Comparison of ENCODE assay signal across 9 mouse cellular contexts in the genomic region with DNA sequence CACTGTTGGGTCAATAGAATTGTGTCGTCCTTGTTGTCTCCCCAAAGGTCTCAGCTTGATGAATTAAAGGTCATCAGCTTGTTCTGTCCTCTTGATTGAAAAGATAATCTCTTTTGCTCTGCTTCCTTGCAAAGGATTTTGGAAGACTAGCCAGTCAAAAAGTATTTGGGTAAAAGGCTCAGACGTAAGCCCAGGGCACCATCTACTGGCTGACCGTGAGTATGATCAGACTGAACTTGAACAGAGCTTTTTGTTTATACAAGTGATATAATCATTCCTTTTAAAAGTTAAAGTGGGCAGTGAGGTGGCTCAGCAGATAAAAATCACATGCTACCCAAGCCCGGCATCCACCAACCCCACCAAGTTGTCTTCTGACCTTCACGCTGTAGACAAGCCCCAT. TPM values are rescaled to one million over a fixed set of nuclear protein-coding genes. Genes with fewer than 3 reads are reported as not detected.
DNase-seq lines count a peak whose midpoint lies in the region; ATAC-seq lines count a peak whose summit lies in the region.
"Had no signal": no experiment of that assay in that cellular context is flagged by ENCODE, and none has a peak within 500 bp of the region (broad histone marks: within the 10 kb centered on the region; RNA-seq: fewer than 3 reads in every experiment).

No protein-coding gene starts in this region.

- peak; percentile 54 to 61 for DNase-seq in cerebellum, postnatal 10 days
- DNase-seq in cerebellum, adult 11-12 months = no peak
- DNase-seq in limb, embryonic 11.5 days (ENCODE audit: low spot score) = peak; percentile 54
- DNase-seq in limb, embryonic 10.5 days (ENCODE audit: low spot score) = no peak
- peak; percentile 51 for DNase-seq in ZHBTc4 (ENCODE audit: low read depth, low spot score)
- DNase-seq in frontal cortex, postnatal 36 days (ENCODE audit: low spot score in 2 of 2) = peak; percentile 31 to 49
- DNase-seq in lung, postnatal 14 days = peak; percentile 42
- DNase-seq in urinary bladder, adult 18-20 months (ENCODE audit: low spot score in 2 of 2) = no peak

- H3K9me3 ChIP-seq in limb, embryonic 11.5 days (ENCODE audit: control insufficient read depth, low read length) = no peaks in the 10 kb centered on the region
- H3K9me3 ChIP-seq in limb, embryonic 10.5 days (replicated peaks) = no peaks in the 10 kb centered on the region
- H3K9me3 ChIP-seq: lung, embryonic 15.5 days had no signal

- no peak overlapping the region for H3K4me2 ChIP-seq in limb, embryonic 11.5 days (ENCODE audit: low read depth, severe bottlenecking)
- H3K4me2 ChIP-seq: lung, embryonic 15.5 days had no signal

- no peak overlapping the region for H3K9ac ChIP-seq in limb, embryonic 11.5 days (ENCODE audit: low read length)
- H3K9ac ChIP-seq: lung, embryonic 15.5 days had no signal

- H3K27ac ChIP-seq in limb, embryonic 11.5 days (replicated peaks; ENCODE audit: low read depth, low read length) = no peak overlapping the region
- no peak overlapping the region for H3K27ac ChIP-seq in limb, embryonic 10.5 days
- H3K27ac ChIP-seq: lung, embryonic 15.5 days had no signal

- no peaks in the 10 kb centered on the region for H3K4me1 ChIP-seq in limb, embryonic 11.5 days (ENCODE audit: control insufficient read depth, insufficient read depth, low read length)
- no peaks in the 10 kb centered on the region for H3K4me1 ChIP-seq in limb, embryonic 10.5 days
- H3K4me1 ChIP-seq: lung, embryonic 15.5 days had no signal

- H3K27me3 ChIP-seq in limb, embryonic 11.5 days (ENCODE audit: control insufficient read depth, insufficient read depth, low read length) = no peaks in the 10 kb centered on the region
- H3K27me3 ChIP-seq in limb, embryonic 10.5 days (ENCODE audit: low read depth, poor library complexity, severe bottlenecking) = no peaks in the 10 kb centered on the region
- H3K27me3 ChIP-seq: lung, embryonic 15.5 days had no signal

- H3K36me3 ChIP-seq in limb, embryonic 11.5 days (ENCODE audit: control insufficient read depth, insufficient read depth, low read length) = no peaks in the 10 kb centered on the region
- no peaks in the 10 kb centered on the region for H3K36me3 ChIP-seq in limb, embryonic 10.5 days
- H3K36me3 ChIP-seq: lung, embryonic 15.5 days had no signal

- no peak overlapping the region for H3K4me3 ChIP-seq in limb, embryonic 11.5 days (ENCODE audit: low read depth, low read length)
- H3K4me3 ChIP-seq in limb, embryonic 10.5 days = no peak overlapping the region
- H3K4me3 ChIP-seq: lung, embryonic 15.5 days had no signal

- WGBS in limb, embryonic 11.5 days = 60% methylated on average over 5 of the region's 5 CpGs
- WGBS in limb, embryonic 10.5 days = 68% methylated on average over 5 of the region's 5 CpGs

- ATAC-seq in limb, embryonic 11.5 days (ENCODE audit: insufficient number of reproducible peaks, low FRiP score, low TSS enrichment, low read depth) = no peak

RNA-seq across cellular contexts. Expression of a gene that starts 31.1 kb away (rescaled TPM):
- 0.35 and 0.48 TPM in 2 replicates for polyA plus RNA-seq in limb, embryonic 11.5 days (2014; fragmentation: Nextera tagmentation; extraction: Ambion mirVana)
- polyA plus RNA-seq in limb, embryonic 10.5 days (2016; fragmentation: Nextera tagmentation; extraction: Ambion mirVana) = 0.25 TPM in 1 of 2 replicates, not detected in the other

RNA-seq across cellular contexts. Expression of a gene that starts 34.6 kb away (rescaled TPM):
- polyA plus RNA-seq in limb, embryonic 11.5 days (2014; fragmentation: Nextera tagmentation; extraction: Ambion mirVana) = 8.8 and 10.1 TPM in 2 replicates
- polyA plus RNA-seq in limb, embryonic 10.5 days (2016; fragmentation: Nextera tagmentation; extraction: Ambion mirVana) = 4.9 TPM in 2 replicates

RNA-seq across cellular contexts. Expression of a gene that starts 56.8 kb away (rescaled TPM):
- 6.9 and 8.7 TPM in 2 replicates for polyA plus RNA-seq in limb, embryonic 11.5 days (2014; fragmentation: Nextera tagmentation; extraction: Ambion mirVana)
- polyA plus RNA-seq in limb, embryonic 10.5 days (2016; fragmentation: Nextera tagmentation; extraction: Ambion mirVana) = 4.6 and 5.2 TPM in 2 replicates

Comparison
In these comparisons a context has a peak if more than half of its experiments do, and no peak if none do; other contexts are left out.
1. DNase-seq: peak in cerebellum, postnatal 10 days (2 of 2), limb, embryonic 11.5 days (single experiment), ZHBTc4 (single experiment), frontal cortex, postnatal 36 days (2 of 2) and lung, postnatal 14 days (single experiment); none in cerebellum, adult 11-12 months (single experiment), limb, embryonic 10.5 days (single experiment) and urinary bladder, adult 18-20 months (0 of 2).